Mouse (Mus musculus): ENCODE data around the gene Nrip1.

Nrip1 gene

DNA sequence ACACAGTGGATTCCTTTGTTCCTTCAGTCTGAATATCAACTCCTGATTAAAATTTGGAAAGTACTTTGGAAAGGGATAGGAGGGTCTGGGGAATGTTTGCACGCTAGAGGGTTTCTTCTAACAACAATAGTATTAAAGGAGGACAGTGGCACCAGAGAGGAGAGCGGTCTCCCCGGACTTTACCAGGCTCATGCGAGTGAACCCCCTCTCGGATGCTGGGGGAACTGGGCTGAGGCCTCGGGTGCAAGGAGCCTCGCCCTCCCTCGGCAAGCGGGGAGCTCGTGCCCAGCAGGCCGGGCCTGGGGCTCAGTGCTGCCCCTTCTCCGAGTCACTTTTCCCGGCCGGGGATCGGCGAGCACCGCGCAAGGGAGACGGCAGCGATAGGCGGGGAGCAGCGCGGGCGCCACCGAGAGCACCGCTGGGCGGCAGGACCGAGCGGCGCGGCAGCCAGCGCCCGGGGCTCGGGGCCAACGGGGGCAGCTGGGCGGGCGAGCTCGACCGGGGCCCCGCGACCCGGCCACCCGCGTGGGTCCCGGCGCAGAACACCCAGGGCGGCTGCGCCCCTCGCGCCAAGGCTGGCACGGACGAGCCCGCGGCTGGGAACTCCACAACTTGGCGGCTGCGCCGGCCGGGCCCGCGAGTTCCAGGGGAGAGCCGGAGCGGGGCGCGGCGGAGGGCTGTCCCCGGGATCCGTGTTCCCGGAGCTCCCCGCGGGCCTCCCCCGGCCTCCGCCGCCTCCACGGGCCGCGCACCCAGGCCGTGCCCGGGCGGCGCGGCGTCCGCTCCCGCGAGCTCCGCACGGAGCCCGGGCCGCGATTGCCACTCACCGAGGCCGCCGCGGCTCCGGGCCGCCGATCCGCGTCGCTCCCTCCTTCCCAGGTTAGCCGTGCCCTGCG is 1.3 kb downstream of the Nrip1 start:
- peak; percentile 18 to 56 for DNase-seq (ENCODE audit: low spot score in 2 of 2)

DNA sequence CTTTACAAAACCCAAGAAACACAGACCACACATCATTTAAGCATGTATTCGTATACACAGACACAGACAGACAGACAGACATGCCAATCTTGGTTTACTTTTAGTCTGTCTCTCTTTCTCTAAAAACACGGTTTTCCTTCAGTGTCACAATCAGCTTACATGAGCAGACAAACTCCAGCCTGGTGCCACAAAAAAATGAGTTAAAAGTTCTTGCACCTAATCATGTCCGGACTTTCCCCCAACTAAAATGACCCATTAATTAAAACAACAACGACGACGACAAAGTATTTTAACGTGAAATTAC is 2.1 kb downstream of the Nrip1 start:
- no peak for DNase-seq (ENCODE audit: low spot score in 2 of 2)

DNA sequence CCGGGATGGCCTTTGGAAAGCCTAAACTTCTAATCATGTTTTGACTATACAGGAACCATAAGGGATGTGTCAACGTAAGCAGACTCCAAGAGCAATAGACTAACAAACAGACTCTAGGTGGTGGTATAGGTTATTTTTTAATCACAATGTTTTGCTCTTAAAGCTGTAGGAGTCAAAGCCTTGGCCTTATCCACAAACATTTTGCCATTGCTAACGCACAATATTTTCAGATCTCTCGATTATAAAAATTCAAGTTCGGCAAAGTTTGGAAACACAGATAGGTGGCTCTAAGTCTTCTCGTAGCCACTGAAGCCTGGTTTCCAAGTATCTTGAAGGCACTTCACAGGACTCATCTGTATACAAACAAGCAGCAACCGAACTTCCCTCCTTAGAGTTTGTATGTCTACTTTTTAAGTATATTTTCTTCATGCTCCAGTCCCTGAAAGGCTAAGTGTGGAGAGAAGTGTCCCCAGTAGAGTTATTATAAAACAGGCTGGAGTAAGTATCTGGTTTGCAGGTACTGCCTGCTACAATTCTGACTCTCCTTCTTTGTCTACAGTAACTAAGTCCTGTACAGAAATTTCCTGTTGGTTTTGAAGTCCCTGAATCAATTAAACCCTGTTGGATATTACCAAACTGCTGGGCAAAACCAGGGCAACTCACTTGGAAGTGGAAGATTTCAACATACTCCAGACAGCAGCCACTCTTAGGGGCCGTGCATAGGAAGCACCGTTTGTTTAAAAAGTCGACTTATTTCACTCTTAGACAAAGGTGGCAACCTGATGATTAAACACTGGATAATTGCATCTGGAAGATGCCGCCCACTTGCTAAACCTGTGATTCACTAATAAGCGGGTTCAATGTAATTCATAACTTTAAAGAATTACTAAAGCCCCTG is 2.7 kb downstream of the Nrip1 start:
- DNase-seq (ENCODE audit: low spot score in 2 of 2) = no peak

DNA sequence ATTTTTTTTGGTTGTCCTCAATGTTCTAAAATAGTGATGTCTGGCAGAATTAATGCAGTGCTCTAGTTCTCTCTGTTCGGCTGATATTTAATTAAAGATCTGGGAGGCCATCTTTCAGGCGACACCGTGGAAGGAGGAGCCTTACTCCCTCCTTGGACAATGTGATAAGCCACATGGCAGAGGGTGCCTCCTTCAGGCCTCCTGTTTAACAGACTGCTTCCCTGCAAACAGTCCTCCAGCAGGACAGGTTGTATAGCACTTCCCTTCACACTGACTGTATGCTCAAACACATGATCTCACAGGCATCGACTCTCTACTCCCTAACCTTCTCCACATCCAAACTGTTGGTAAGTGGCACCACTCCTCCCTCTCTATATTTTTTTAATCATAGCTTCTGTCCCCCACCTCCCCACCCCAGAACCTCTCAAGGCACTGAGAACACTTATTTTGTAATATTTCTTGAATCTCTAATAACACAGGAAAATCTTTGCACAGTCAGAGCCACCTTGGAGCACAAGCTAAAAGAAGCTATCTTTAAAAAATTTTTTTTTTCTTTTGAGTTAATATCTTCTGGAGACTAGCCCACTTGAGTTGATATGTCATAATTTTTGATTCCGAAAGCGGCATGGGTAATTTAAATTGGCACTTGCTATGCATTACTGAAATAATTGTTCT is 3.4 kb downstream of the Nrip1 start:
- DNase-seq (ENCODE audit: low spot score in 2 of 2) = no peak

DNA sequence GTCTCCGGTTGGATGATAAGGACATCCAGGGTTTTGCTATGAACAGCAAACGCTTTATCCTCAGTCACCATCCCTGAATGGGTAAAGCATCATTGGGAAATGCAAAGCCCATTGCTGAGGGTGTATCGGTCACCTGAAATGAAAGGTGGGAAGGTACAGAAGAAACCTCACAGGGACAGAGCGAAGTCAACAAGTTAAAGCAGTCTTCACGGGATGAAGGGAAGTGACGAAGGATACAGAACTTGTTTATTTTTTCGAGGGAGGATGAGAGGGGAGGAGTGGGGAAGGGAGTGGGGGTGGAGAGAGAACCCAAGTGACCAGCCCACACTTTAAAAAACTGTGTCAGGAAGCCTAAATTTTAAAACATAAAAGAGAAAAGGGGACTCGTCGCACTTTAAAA is 4.4 kb downstream of the Nrip1 start:
- DNase-seq (ENCODE audit: low spot score in 2 of 2) = no peak

DNA sequence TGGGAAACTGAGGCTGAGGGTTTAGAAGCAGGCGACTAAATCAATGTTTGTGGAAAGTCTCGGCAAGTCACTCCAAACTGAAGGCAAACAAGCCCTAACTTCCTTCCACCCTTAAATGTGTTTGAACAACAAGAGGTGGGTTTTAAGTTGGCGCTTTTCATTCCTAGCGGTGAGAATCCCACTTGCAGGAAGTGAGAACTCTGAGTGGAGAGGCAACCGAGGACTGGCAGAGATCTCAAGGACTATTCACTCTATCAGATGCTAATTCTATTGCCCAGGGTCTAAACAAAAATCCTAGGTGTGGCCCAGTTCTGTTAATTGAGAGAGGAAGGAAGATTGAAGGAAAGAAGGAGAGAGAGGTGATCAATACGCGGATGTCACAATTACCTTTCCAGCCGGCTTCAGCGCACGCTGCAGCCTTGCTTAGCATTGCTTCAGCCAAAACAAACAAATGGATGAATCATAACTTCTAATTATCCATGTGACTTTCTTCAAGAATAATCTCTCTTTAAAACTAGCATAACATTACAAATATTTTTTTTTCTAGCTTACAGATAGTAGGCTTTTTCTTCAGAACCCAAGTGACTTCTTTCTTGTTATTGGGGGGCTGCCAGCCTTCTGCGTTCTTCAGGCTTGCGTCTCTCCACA is 6.2 kb downstream of the Nrip1 start:
- DNase-seq (ENCODE audit: low spot score in 2 of 2) = no peak

DNA sequence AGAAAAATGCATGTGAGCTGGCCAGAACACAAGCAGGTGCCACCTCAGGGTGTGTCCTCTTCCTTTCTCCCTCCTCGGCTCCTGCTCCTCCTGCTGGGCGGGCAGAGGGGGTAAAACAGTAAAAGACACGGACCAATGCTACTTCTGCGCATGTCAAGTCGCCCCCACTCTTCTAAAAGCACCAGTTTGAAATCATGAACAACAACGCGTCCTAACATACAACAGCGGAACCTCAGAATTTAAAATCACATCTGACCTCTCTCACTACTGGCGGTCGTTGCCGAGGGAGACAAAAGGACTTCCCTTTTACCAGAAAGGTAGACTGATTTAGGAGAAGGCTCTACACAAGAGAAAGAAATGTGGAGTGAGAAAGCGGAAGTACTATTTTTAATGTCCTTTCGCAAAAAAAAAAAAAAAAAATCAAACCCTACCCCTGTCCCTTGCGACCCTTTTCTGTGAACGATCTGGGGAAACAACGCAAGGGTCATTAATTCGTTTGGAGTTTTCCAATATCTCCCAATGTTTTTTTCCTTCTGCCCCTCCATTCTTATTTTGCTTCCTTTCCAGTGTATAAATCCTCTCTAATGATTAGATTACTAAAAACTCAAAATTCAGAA is 7.7 kb downstream of the Nrip1 start:
- no peak for DNase-seq (ENCODE audit: low spot score in 2 of 2)

DNA sequence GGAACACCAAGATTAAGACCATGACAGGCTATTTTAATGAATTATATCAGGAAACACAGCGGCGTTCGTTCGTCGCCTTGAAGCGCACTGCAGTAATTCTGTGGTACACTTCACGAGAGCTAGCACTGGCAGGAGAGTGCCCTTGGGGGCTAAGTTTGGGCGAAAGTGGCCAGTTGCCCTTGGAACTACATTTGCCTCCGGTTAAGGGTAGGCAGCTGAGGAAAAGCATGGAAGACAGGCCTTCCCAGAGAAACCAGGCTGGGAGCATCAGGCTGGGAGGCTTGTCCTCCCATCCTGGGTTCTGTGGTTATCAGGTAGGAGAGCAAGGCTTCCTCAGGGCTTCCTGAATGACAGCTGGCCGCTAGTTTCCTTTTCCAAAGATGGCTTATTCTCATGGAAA is 8.4 kb downstream of the Nrip1 start:
- DNase-seq (ENCODE audit: low spot score in 2 of 2) = no peak

DNA sequence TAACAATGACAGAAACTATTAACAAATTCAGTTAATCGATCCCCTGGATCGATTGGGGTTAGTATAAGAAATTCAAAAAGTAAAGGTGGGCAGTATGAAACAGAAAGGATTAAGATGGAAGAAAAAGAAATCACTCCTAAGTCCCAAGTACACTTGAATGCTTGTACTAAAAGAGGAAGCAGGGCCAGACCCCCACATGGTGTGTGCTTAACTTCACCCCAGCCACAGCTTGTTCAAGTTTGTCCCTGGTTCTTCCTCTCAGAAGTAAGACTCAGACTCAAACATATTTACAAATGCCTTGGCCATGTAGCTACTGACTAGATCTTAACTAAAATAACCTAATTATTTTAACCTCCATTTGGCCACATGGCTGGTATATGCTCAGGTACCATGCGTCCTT is 10.0 kb downstream of the Nrip1 start:
- DNase-seq (ENCODE audit: low spot score in 2 of 2) = no peak

DNA sequence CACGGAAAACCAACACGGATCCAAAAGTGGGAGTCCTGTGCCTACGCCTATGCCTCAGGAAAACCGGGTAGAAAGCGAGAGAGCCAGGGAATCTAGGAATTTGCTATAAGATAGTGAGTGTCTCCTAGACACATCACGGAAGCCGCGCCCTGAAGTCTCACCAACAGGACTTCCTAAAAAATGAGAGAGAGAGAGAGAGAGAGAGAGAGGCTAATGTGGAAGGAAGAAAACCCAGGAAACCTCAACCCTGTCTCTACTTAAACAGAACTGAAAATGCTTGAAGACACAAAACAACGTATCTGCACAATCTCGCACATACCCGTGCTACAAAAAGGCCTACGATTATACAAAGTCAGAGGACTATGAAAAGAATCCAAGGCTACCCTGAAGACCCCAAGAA is 10.6 kb downstream of the Nrip1 start:
- DNase-seq (ENCODE audit: low spot score in 2 of 2) = no peak

DNA sequence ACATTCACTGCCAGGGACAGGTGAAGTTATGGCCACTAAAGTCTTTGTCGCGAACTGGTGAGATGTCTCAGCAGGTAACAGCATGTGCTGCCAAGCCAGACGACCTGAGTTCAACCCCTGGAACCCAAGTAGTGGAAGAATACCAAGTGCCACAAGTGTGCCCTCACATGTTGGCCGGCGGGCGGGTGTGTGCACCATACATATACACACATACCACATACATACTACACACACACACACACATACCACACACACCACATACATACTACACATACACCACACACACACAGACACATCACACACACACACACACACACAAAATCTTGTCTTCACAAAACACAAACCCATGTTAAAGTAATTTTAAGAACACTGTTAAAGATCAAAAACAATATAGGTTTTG is 13.2 kb downstream of the Nrip1 start:
- DNase-seq (ENCODE audit: low spot score in 2 of 2) = no peak

DNA sequence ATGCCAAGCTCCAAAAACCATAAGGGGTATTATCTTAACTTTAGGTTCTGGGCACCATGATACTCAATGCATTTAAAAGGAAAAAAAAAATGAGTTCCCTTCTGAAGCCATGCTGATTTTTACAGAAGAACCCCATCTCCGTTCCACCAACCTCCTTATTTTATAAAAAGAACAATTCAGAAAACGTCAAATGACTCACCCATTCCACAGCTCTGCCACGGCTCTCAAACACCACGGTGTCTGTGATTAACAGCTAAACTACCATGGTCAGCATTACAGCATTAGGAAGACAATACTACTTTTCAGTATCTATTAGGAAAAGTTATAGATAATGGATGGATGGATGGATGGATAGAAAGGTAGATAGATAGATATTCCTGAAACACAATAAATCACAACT is 14.9 kb downstream of the Nrip1 start:
- no peak for DNase-seq (ENCODE audit: low spot score in 2 of 2)

DNA sequence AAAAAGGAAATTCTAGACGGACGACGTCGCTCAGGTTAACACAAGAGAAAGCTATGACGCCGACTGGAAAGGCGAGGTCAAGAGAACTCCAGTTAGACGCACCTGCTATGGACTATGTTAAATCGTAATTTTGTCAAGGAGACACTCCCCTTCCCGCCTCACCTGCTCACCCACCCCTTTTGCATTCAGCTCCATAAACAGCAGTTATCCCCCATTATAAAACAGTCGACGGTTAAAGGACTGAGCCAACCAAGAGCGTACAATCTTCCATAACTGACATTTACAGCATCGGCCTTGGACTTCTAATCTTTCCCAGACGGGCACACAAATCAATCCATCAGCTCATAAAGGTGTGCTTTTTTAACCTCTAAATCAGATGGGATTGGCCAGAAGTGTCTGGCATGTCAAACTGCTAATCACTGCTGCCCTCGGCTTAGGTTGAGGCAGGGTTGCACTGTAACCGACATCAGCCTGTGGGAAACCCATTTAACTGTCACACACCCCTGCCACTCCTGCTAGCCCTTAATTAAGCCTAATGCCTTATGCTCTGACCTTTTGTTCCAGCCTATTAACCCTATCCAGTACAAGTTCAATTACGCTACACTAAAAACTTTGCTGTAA is 15.4 kb downstream of the Nrip1 start:
- DNase-seq (ENCODE audit: low spot score in 2 of 2) = no peak

DNA sequence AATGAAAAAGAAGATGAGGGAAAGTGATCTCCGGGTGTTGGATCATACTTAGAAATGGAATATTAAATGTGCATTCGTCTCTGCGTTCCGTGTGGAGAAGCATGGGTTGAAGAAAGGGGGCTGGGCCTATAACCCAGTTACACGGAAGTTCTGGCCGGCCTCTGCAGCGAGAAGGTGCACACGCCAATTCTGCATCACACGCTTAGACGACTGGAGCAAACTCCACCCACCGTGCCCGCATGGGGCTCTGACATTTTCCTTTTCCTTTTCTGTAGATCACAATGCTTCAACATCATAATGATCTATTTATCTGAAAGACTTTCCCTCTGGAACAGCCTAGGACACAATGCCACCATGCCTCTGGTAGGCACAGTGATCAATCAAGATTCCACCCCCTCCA is 16.5 kb downstream of the Nrip1 start:
- no peak for DNase-seq (ENCODE audit: low spot score in 2 of 2)

DNA sequence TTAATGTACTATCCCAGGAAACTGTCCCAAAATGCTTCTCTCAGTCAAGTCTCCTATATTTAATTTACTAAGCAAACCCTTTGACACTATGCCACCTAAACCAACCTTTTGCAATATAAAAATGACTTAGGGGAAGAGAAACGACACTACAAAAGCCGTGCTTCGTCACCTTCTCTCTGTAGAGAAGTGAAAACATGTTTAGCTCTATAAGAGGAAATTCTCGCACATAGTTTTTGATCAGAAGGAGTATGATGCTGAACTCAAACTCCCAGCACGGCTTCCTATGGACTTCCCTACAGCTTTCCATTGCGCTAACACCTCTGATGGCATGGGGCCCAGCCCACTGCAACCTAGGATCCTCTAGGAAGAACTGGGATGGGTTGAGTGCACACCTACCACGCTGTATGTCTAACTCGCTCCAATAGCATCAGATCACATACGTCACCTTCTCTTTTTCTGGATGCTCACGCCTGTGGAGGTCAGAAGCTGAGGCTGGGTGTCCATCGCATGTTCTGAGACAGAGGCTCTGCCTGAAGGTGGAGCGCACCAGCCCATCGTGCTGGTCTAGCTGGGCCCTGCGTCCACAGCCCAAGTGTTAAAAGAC is 17.6 kb downstream of the Nrip1 start:
- no peak for DNase-seq (ENCODE audit: low spot score in 2 of 2)

DNA sequence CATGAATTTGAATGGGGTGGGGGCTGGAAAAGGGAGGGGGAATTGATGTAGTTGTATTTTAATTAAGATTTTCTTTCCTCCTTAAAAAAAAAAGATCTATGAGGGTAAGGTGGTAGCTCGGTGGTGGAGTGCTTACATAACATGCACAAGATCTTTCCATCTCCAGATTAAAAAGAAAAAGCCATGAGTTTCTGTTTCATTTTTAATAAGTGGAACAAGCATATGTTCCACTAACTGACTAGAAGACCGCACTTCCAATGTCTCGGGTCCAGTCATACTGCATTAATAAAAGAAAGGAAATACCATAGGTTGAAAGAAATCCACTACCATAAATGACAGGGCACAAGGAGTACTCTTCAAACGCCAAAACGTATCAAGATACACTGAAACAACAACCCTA is 18.4 kb downstream of the Nrip1 start:
- no peak for DNase-seq (ENCODE audit: low spot score in 2 of 2)

DNA sequence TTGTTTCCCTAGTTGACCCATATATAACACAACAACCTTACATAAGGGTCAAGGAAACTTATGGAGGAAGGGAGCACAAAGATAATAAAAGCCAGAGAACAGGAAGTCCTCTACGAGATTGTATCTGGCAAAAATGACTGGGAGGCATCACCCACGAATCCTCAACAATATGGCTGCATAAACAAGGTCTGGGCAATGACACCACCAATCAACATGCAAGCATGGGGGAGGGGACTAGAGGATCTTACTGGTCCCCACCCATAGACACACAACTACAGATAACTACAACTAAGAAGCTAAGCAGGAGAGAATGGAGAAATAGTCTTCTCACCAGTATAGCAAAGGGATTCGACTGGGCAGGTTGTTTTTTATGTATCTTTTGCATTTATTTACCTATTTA is 18.8 kb downstream of the Nrip1 start:
- no peak for DNase-seq (ENCODE audit: low spot score in 2 of 2)

DNA sequence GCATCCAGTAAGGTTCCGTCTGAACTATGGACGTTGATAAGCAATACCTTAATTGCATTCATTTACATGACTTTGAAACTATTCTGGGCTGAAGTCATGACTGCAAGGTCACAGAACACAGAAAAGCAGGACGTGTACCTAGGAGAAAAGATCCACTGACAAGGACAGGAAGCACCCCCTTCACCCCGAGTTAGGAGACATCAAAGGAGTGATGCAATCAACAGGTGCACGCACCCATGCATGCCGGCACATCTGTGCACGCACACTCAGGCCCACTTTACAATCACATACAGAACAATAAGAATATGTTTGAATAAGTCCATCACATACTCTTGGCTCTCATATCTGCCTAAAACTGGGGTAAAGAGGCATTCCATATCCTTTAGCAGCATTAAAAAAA is 19.3 kb downstream of the Nrip1 start:
- no peak for DNase-seq (ENCODE audit: low spot score in 2 of 2)

DNA sequence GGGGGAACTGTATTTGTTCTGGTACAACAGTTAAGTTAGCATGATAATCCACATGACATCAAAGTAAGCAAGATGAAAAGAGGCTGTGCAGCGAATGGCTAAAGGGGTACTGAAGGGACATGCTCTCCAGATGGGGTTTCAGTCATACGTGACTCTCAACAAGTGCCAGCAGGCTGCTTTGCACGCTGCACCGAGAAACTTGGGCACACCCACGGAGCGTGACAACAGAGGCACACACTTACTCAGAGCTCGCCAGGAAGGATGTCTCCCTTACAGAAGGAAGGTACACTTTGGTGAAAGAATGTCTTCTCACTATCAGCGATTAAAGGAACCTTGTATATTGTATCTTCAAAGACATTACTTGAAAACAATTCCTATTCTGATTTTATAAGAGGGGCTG is 22.7 kb downstream of the Nrip1 start:
- no peak for DNase-seq (ENCODE audit: low spot score in 2 of 2)

DNA sequence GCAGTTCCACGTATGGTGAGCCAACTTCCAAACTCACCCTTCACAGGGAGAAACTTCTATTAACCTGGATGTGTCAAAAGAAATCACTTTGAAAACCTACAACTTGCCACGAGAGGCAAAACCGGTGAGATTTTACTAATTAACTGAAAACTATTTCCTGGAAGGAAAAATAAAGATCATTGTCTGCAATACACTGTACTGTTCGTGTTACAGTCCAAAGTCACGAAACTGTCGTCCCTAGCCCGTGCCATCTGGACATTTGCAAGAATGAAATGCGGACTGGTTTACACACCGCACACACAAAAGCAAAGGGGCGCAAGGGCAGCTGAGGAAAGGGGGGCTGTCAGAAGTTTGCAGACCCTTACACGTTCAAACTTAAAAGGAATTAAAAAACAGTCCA is 24.6 kb downstream of the Nrip1 start:
- no peak for DNase-seq (ENCODE audit: low spot score in 2 of 2)

All from frontal cortex, postnatal 14 days (tissue).